Mouse (Mus musculus): ENCODE results near the gene Casp2.

The Casp2 gene

GRCm38 (mm10) chr6:42264626-42265312 lies at the start of gene Casp2:
TSS of gene Casp2 (plus strand) at chr6:42264985.
- peak; percentile 93 for DNase-seq (ENCODE audit: low read depth)

- no peak for DNase-seq (ENCODE audit: low read depth)
These were observed 49.8 kb upstream of the Casp2 start, which contains the start of gene Tas2r144 for GRCm38 (mm10) chr6:42215028-42215427. TSS of gene Tas2r144 (plus strand) at chr6:42215328.

GRCm38 (mm10) chr6:42222286-42222685 lies 42.5 kb upstream of the Casp2 start:
- no peak for DNase-seq (ENCODE audit: low read depth)

- no peak for DNase-seq (ENCODE audit: low read depth)
These were observed 39.7 kb upstream of the Casp2 start for GRCm38 (mm10) chr6:42225046-42225445.

- peak; percentile 62 for DNase-seq (ENCODE audit: low read depth)
These were observed 37.3 kb upstream of the Casp2 start for GRCm38 (mm10) chr6:42227240-42228101.

- DNase-seq (ENCODE audit: low read depth), result no peak
These were observed 35.2 kb upstream of the Casp2 start for GRCm38 (mm10) chr6:42229610-42230009.

- no peak for DNase-seq (ENCODE audit: low read depth)
These were observed 33.6 kb upstream of the Casp2 start for GRCm38 (mm10) chr6:42231191-42231590.

- no peak for DNase-seq (ENCODE audit: low read depth)
These were observed 27.4 kb upstream of the Casp2 start for GRCm38 (mm10) chr6:42237276-42237805.

- DNase-seq (ENCODE audit: low read depth), result no peak
These were observed 23.3 kb upstream of the Casp2 start for GRCm38 (mm10) chr6:42241311-42242045.

- DNase-seq (ENCODE audit: low read depth), result peak; percentile 89
These were observed 19.0 kb upstream of the Casp2 start, which contains the start of gene Gstk1 for GRCm38 (mm10) chr6:42245711-42246353. TSS of gene Gstk1 (plus strand) at chr6:42245935.

- DNase-seq (ENCODE audit: low read depth), result no peak
These were observed 17.6 kb upstream of the Casp2 start for GRCm38 (mm10) chr6:42247173-42247572.

- no peak for DNase-seq (ENCODE audit: low read depth)
These were observed 16.8 kb upstream of the Casp2 start for GRCm38 (mm10) chr6:42247981-42248380.

GRCm38 (mm10) chr6:42251791-42252190 lies 13.0 kb upstream of the Casp2 start:
- DNase-seq (ENCODE audit: low read depth), result no peak

- DNase-seq (ENCODE audit: low read depth), result no peak
These were observed 11.7 kb upstream of the Casp2 start for GRCm38 (mm10) chr6:42253103-42253502.

- DNase-seq (ENCODE audit: low read depth), result peak; percentile 66
These were observed 7.4 kb upstream of the Casp2 start for GRCm38 (mm10) chr6:42257303-42257863.

GRCm38 (mm10) chr6:42260430-42260829 lies 4.4 kb upstream of the Casp2 start:
- DNase-seq (ENCODE audit: low read depth), result no peak

GRCm38 (mm10) chr6:42261524-42262170 lies 3.1 kb upstream of the Casp2 start, which contains the start of gene Tmem139:
TSS of gene Tmem139 (plus strand) at chr6:42261970.
- DNase-seq (ENCODE audit: low read depth), result no peak

GRCm38 (mm10) chr6:42265391-42266330 lies 876 bp downstream of the Casp2 start:
- no peak for DNase-seq (ENCODE audit: low read depth)

- DNase-seq (ENCODE audit: low read depth), result no peak
These were observed 6.0 kb downstream of the Casp2 start for GRCm38 (mm10) chr6:42270817-42271216.
